Mouse (Mus musculus): ENCODE results near the gene Angptl3.

DNA sequence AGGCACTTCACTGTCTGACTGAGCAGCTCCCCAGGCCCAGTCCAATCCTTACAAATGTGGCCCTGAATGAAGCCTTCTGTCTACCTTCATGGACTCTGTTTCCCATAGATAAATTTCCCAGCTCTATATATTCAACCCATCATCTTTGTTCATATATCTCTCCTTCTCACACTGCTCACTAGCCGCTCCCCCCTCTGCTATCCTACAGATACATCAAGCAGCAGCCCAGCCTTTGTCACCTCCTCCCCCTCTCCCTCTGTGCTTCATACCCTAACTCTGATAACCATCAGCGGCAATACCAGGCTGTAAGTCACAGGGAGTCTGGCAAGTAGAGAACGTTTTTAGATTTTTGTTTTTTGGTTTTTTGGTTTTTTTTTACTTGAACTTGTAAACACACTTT, 14.1 kb downstream of the Angptl3 start:
- TF ChIP-seq CTCF (IDR thresholded peaks at IDR 0.05; ENCODE audit: borderline replicate concordance, insufficient read depth, low read length) (no peak), POLR2A (IDR thresholded peaks at IDR 0.05; ENCODE audit: low read depth, low read length) (no peak)

All from embryonic fibroblast, embryonic 13.5 days (primary cell).